Mouse (Mus musculus) frontal cortex, postnatal 14 days (tissue): ENCODE measurements around the gene Tmem210.
A peak's percentile ranks its signal among the peaks of the same experiment; 100 is the strongest.
"Not testable (repeated sequence)": the region's sequence is repeated elsewhere in the genome, so short reads cannot be mapped to it uniquely, and the experiment has no call there.

Source experiments
- DNase-seq, 2 experiments: peaks; one replicate each; pipeline ENCODE4 v3.0.0; 2022; ENCODE audit warnings: low spot score in 2 of 2

Tmem210 gene

GRCm38 (mm10) chr2:25287927-25288649 is at the start of gene Tmem210:
TSS of gene Tmem210 (plus strand) at chr2:25288145.
- peak in 1 of 2 experiments; percentile 27 for DNase-seq

GRCm38 (mm10) chr2:25239766-25240165 is 48.2 kb upstream of the Tmem210 start:
- DNase-seq = no peak

DNA sequence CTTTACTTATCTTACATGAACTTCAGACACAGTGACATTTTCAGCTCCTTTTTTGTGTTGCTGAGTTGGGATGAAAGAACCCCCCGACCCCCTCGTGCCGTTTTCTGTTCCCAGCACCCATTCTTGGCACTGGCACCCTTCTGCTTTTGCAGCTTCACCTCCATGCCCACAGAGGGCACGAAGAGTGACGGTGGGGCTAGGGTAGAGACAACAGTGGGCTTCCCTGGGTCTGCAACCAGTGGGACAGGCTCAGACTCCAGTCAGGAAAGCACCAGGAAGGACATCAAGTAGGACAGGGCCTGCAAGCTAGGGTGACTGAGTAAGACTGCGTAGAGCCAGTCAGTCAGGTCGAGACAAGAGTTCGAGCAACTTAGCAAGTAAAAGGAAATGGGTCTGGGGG is 47.6 kb upstream of the Tmem210 start:
- no peak for DNase-seq

GRCm38 (mm10) chr2:25240723-25241437 is 47.1 kb upstream of the Tmem210 start:
- peak in 1 of 2 experiments; percentile 52 for DNase-seq

GRCm38 (mm10) chr2:25241438-25241775 is 46.5 kb upstream of the Tmem210 start:
- no peak for DNase-seq

- peak in 1 of 2 experiments; percentile 38 for DNase-seq
These were observed 45.8 kb upstream of the Tmem210 start, which contains the start of the genes Rnf208 and Cysrt1 for GRCm38 (mm10) chr2:25242101-25242506. TSS of gene Rnf208 (plus strand) at chr2:25242255. TSS of gene Cysrt1 (minus strand) at chr2:25242452.

- DNase-seq = no peak
These were observed 44.6 kb upstream of the Tmem210 start for GRCm38 (mm10) chr2:25243342-25243741.

DNA sequence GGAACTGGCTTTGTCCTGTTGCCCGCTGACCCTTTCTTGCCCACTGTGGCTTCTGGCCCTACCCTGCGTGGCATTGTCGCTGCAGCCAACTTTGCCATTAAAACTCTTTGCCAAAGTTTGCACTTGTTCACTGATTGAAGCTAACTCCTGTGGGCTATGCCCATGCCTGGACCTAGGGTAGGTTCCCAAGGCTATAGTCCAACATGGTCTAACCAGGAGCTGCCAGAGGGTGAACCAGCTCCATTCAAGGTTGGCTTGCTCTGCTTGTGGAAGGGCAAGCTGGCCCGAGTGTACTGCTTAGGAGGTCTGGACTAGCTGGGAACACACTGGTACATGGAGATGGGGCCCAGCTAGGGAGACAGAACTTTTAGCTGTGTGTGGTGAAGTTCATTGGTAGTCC is 43.8 kb upstream of the Tmem210 start:
- no peak for DNase-seq

GRCm38 (mm10) chr2:25246183-25247072 is 41.5 kb upstream of the Tmem210 start, which contains the start of gene AL732309.1:
TSS of gene AL732309.1 (minus strand) at chr2:25246863.
- no peak for DNase-seq

- no peak for DNase-seq
These were observed 35.6 kb upstream of the Tmem210 start for GRCm38 (mm10) chr2:25252331-25252730.

GRCm38 (mm10) chr2:25255284-25255779 is 32.6 kb upstream of the Tmem210 start, which contains the start of gene Tmem203:
TSS of gene Tmem203 (plus strand) at chr2:25255439.
- peak; percentile 71 to 83 for DNase-seq

GRCm38 (mm10) chr2:25256443-25257109 is 31.4 kb upstream of the Tmem210 start:
- not testable (repeated sequence) for DNase-seq

GRCm38 (mm10) chr2:25257250-25257649 is 30.7 kb upstream of the Tmem210 start:
- not testable (repeated sequence) for DNase-seq

DNA sequence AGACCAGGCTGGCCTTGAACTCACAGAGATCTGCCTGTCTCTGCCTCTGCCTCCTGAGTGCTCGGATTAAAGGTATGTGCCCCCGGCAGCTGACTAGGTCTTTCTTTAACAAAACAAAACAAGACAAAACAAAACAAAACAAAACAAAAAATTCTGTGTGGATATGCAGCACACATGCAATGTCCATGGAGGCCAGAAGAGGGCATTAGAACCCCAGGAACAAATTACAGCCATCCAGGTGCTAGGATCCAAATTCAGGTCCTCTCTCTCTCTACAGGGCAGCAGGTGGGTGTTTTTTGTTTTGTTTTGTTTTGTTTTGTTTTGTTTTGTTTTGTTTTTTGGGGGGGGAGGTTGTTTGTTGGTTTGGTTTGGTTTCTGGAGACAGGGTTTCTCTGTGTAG is 29.1 kb upstream of the Tmem210 start:
- no peak for DNase-seq

DNA sequence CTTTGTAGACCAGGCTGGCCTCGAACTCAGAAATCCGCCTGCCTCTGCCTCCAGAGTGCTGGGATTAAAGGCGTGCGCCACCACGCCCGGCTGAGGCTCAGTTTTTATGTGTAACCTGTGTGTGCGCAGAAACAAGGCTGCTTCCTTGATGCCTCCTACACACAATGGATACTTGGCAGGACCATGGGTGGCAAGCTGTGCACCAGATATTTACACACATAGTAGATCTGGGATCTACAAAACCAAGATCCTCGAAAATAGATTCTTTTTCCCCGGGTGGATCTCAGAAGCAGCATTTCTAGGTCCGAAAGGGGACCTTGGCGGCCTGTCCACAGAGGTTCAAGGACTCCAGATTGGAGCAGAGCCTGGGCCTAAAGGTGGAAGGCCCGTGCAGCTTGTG is 26.1 kb upstream of the Tmem210 start:
- DNase-seq = no peak

DNA sequence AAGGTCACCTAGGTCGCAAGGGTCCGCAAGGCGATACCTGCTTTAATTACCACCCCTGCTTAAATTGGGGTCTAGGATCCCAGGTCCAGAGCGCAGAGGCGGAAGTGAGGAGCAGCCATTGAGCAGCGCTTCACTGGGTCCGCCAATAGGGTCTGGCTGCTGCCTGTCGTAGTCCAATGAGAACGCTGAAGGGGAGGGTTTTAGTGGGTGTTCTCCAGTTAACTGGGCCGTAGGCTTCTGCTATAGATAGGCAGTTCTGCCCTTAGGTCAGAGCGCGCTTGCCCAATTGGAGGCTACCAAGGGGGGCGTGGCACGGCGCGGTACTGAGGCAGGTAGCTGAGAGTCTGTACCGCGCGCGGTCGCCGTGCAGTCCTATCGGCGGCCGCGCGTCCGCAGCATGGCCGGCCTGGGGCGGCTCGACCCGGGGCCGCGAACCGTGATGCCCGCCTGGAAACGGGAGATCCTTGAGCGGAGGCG is 25.6 kb upstream of the Tmem210 start, which contains the start of gene Tprn:
Tprn (plus strand) TSS at position 328 of the 477 bp plus-strand sequence.
- peak; percentile 89 to 93 for DNase-seq

DNA sequence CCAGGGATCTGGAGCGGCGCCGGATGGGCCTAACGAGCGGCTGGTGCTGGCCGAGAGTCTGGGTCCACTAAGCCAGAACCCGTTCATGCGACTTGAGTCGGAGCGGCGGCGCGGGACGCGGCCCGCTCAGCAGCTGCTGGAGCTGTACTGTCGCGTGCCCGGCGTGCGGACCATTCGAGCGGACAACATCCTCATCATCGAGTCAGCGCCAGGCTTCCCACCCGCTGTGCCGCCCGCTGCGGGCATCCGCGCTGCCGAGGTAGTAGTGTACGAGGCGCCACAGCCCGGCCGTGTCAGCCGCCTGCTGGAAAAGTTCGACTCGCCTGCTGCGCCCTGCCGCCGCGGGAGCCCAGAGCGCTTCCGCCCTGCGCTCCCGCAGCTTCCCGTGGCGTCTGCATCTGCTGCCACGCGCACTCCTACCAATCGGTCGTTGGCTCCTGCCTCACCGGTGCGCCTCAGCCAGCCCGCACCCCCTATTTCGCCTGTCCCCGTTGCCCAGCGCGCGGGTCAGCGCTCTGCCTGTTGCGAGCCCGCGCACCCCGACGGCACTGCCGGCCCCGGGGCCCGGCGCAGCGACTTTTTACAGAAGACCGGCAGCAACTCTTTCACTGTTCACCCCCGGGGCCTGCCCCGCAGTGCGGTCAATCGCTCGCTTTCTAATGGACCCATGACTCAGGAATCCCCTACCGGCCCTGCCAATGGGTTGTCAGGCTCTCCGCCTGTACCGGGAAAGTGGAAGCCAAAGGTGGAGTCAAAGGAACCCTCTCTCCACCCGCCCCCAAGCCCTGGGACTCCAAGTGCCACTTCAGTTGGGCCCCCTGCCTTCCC is 24.9 kb upstream of the Tmem210 start:
- no peak for DNase-seq

- no peak for DNase-seq
These were observed 24.2 kb upstream of the Tmem210 start for GRCm38 (mm10) chr2:25263623-25264285.

DNA sequence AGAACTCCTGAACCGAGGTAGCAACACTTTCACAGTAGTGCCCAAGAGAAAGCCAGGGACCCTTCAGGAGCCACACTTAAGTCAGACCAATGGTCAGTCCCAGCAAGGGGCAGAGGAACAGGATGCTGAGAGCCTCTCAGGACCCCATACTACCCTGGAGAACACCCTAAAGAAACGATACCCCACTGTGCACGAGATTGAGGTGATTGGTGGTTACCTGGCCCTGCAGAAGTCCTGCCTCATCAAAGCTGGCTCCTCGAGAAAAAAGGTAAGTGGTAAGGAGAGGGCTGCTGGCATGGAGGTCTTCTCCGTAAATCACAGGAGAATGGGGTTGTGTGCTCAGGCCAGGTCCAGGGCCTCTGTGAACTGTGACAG is 23.7 kb upstream of the Tmem210 start:
- DNase-seq = no peak
